Mouse (Mus musculus) brown adipose tissue, adult 24 weeks (tissue): ENCODE data around the gene Palm3. TPM values are rescaled to one million over a fixed set of nuclear protein-coding genes. Genes with fewer than 3 reads are reported as not detected.
A peak's percentile ranks its signal among the peaks of the same experiment; 100 is the strongest.

Experiments used
- H3K27ac ChIP-seq: fragments of 200-500 bp; replicated peaks from 2 replicates; pipeline ENCODE4 v1.5.1; 2012; ENCODE audit warnings: low read depth, mild to moderate bottlenecking, low read length
- H3K4me1 ChIP-seq: fragments of 200-500 bp; 2 replicates; pipeline ENCODE4 v1.6.1; 2012; ENCODE audit warnings: low read length, mixed read lengths; ENCODE audit not compliant: control insufficient read depth, insufficient read depth, insufficient read length
- H3K4me3 ChIP-seq: fragments of 200-500 bp; 2 replicates; pipeline ENCODE4 v1.5.1; 2012; ENCODE audit warnings: low read depth, mild to moderate bottlenecking, low read length, moderate library complexity; ENCODE audit not compliant: insufficient read depth
- polyA plus RNA-seq: library from polyadenylated mRNA; stranded (reverse); fragments of >200 nt; gene quantifications from 2 replicates; pipeline ENCODE4 v1.2.4, GENCODE M21; 2012; ENCODE audit not compliant: missing spikeins, insufficient read depth, insufficient read length

Palm3 gene
- polyA plus RNA-seq, 1 experiment: not detected

- peaks cover 4% of the 10 kb centered on the region; the same call in 1 of the 2 replicates for H3K4me1 ChIP-seq
- H3K27ac ChIP-seq: no peak overlapping the region
- H3K4me3 ChIP-seq: no peak overlapping the region
These were observed 6.2 kb downstream of the Palm3 start for GRCm38 (mm10) chr8:84027449-84027848.

DNA sequence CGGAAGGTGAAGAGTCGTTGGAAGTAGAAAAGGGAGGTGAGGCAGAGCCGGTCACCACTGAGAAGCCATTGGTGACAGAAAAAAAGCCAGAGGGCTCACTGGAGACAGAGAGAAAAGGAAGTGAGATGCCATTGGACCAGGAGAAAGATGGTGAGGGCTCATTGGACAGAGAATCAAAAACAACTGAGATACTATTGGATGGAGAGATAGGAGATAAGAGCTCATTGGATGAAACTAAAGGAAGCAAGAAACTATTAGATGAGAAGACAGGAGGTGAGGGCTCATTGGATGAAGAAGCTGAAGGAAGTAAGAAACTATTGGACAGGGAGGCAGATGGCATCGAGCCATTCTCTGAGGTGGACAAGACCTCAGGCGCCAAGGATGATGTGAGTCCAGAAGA lies 8.0 kb downstream of the Palm3 start:
- Histone ChIP-seq H3K27ac (no peak overlapping the region), H3K4me3 (no peak overlapping the region), H3K4me1 (no peaks in the 10 kb centered on the region)

GRCm38 (mm10) chr8:84032777-84033176 lies 11.5 kb downstream of the Palm3 start:
- Histone ChIP-seq H3K4me3 (no peak overlapping the region), H3K4me1 (no peaks in the 10 kb centered on the region), H3K27ac (no peak overlapping the region)

DNA sequence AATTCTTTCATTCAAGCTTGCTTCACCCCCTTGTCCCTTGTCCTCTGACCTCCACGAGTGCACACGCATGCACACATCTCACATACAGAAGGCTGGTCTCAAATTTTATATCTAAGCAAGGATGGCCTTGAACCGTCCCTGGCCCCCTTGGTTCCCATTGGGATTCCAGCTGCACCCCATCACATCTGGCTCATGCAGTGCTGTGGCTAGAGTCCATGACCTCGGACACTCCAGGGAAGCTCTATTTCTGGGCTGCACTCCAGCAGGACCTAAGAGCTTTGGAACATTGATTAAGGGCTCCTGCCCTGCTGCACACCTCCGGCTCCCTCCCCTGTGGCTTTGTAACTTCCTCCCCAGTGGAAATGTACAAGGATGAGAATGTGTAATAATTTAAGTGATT lies 16.7 kb downstream of the Palm3 start:
- H3K4me1 ChIP-seq: no peaks in the 10 kb centered on the region
- H3K4me3 ChIP-seq: no peak overlapping the region
- no peak overlapping the region for H3K27ac ChIP-seq

GRCm38 (mm10) chr8:84039050-84039449 lies 17.8 kb downstream of the Palm3 start:
- no peak overlapping the region for H3K4me3 ChIP-seq
- no peak overlapping the region for H3K27ac ChIP-seq
- no peaks in the 10 kb centered on the region for H3K4me1 ChIP-seq

DNA sequence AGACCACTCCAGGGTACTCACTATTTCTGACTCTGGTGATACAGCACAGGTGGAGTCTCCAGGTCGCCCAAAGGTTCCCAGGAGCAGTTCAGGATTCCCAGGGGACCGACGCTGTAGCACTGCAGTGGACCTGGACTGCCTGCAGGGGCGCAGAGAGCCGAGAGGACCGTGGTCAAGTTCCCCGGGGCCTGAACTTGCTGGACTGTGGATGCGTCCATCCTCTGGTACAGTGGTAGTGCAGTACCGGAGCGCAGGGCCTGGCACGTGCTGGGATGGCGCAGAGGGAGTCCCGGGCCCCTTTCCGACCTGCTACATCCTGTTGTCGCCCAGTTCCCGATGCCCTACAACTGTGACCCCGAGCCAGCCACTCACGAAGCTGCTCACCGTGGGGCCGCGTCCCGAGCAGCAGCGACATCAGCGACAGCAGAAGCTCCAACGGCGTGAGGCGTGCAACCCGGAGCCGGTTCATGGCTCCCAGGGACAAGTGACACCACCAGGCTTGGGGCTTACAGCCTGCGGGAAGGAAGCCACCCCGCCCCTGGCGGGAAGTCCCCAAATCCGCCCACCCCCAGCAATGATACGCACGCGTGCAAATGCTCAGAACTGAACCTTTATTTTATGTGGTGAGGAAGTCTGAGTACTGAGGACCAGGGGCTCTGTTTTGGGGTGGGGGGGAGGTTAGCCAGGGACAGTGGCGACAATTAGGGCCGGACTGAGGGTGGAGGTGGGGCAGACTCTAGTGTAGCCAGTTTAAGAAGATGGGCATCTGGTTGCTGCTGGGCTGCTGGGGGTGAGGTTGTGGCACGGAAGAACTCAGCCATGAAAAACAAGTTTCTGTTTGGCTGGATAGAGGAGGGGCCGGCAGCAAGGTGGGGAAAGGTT lies 21.0 kb downstream of the Palm3 start, which contains the start of gene Il27ra:
Gene Il27ra (minus strand): TSS at position 524 of the 882 bp plus-strand sequence.
- no peaks in the 10 kb centered on the region for H3K4me1 ChIP-seq
- 0 out of 2 replicates have a peak within 1 kb of the TSS, but pooled peaks have one; percentile 25 for H3K27ac ChIP-seq
- peak within 1 kb of the TSS; percentile 69 for H3K4me3 ChIP-seq

DNA sequence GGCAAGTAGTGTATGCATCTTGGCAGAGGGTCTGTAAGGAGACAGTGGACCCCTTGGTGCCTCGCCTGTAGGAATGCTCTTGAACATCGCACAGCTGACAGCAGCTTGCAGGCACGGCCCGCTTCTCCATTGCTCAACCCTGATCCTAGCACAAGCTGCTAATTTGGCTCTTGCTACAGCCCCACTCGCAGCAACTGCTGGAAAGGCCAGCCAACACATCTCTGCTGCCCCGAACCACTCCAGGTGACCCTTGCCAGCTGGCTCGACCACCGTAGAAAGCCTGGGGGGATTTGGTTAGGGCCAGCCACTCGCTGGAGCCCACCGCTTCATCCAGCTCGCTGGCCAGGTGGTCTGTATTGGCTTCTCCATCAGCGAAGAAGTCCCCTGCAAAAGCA lies 21.7 kb downstream of the Palm3 start:
- Histone ChIP-seq H3K4me3 (peak overlapping the region; percentile 69), H3K27ac (no peak overlapping the region)

DNA sequence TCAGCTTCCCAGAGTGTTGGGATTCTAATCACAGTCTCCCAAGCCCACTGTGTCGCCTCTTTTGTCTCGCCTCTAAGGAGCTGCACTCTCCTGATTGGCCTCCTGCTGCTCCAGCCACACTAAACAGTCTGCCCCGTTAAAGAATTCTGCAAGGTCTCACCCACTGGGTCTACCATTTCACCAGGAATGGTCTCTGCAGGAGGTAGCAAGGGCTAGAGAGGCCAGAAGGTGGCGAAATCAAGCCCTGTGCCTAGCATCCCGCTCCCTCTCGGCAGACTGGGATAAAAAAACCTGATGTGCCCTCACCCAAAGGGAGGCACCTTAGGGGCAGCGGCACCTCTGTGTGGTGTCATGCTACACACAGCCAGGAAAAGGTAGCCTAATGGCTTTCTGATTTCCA lies 22.8 kb downstream of the Palm3 start:
- Histone ChIP-seq H3K4me1 (no peaks in the 10 kb centered on the region), H3K4me3 (no peak overlapping the region), H3K27ac (no peak overlapping the region)

More for the DNA sequence above, 21.7 kb downstream of the Palm3 start:
- H3K4me1 ChIP-seq: no peaks in the 10 kb centered on the region

DNA sequence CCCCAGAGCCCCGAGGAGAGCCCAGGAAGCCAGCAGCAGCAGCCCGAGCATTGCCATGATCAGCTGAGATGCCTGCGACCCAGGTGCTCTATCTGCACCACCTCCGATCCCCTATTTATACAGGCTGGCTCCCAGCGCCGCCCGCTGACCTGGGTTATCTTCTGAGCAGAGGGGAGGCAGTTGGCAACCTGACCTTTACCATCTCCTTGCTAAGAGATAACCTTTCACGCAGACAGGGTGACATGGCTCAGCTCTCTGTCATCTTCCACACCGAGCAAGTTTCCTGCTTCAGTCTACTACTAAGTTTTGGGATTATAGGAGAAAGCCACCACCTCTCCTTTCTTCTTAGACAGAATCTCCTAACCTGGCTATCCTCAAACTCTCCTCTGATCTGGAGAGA lies 23.6 kb downstream of the Palm3 start, which contains the start of gene Rln3:
Gene Rln3 (minus strand): TSS at position 101 of the 400 bp plus-strand sequence.
- Histone ChIP-seq H3K4me1 (no peaks in the 10 kb centered on the region), H3K4me3 (no peak within 1 kb of the TSS), H3K27ac (no peak within 1 kb of the TSS)

DNA sequence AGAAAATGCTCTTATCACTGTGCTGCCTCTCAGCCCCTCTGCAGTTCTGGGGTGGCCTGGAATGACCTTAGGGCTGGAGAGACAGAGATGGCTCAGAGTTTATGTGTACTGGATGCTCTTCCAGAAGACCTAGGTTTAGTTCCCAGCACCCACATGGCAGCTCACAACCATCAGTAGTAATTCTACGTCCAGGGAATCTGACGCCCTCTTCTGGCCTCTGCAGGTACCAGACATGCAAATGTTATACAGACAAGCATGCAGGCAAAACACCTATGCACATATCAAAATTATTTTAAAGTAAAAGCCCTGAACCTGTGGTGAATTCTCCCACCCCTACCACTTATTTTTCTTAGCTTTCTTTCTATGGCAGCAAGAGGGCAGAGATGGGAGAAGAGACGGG lies 25.2 kb downstream of the Palm3 start:
- no peak overlapping the region for H3K27ac ChIP-seq
- no peaks in the 10 kb centered on the region for H3K4me1 ChIP-seq
- H3K4me3 ChIP-seq: no peak overlapping the region

GRCm38 (mm10) chr8:84048171-84048570 lies 26.9 kb downstream of the Palm3 start:
- Histone ChIP-seq H3K4me3 (no peak overlapping the region), H3K27ac (no peak overlapping the region), H3K4me1 (no peaks in the 10 kb centered on the region)

DNA sequence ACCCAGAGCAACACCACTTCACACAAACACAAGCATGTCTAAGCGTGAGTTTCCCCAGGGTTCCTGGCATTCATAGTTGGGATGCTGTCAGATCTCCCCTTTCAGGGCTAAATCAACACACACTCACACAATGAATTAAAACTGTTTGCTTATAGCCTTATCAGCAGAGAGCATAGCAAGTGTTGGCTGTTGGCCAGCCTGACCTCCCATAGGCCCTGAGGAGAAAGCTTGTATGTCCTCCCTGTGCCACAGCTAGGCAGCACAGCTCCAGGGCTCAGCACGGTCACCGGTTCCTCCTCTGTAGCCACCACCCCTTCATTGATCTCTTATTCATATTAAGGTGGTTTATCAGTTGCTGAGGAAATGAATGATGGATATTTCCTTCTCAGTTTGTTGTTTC lies 31.5 kb downstream of the Palm3 start:
- H3K27ac ChIP-seq: no peak overlapping the region
- no peak overlapping the region for H3K4me3 ChIP-seq
- no peaks in the 10 kb centered on the region for H3K4me1 ChIP-seq

DNA sequence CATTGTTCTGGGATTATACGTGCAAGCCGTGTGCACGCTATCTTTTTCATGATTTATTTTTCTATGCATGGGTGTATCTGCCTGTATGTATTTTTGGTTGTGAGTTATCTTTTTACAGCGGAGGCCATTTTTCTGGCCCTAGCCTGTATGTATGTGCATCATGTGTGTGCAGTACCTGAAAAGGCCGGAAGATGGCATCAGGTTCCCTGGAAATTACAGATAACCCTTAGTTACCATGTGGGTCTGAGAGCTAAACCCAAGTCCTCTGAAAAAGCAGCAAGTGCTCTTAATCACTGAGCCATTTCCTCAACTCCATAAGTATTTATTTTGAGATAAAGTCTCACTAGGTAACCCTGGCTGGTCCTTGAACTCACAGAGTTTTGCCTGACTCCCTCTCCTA lies 32.0 kb downstream of the Palm3 start:
- Histone ChIP-seq H3K4me1 (no peaks in the 10 kb centered on the region), H3K4me3 (no peak overlapping the region), H3K27ac (no peak overlapping the region)

- Histone ChIP-seq H3K27ac (no peak overlapping the region), H3K4me3 (no peak overlapping the region), H3K4me1 (no peaks in the 10 kb centered on the region)
These were observed 36.6 kb downstream of the Palm3 start for GRCm38 (mm10) chr8:84057827-84058226.

DNA sequence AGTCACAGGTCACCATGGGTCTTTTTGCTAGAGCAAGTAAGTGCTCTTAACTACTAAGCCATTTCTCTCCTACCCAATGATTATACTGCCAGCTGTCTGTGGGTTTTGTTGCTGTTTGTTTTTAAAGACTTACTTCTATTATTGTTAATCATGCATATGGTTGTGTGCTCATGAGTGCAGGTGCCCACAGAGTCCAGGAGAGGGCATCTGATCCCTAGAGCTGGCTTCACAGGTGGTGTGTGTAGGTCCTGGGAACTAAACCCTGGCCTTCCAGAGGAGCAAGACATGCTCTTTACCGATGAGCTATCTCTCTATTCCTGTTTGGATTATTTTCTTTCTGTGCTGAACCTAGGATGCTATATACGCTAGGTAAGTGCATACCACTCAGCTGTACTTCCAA lies 38.0 kb downstream of the Palm3 start:
- H3K4me1 ChIP-seq: no peaks in the 10 kb centered on the region
- H3K27ac ChIP-seq: no peak overlapping the region
- H3K4me3 ChIP-seq: no peak overlapping the region

- H3K27ac ChIP-seq: no peak overlapping the region
- H3K4me3 ChIP-seq: no peak overlapping the region
These were observed 39.0 kb downstream of the Palm3 start for GRCm38 (mm10) chr8:84060245-84060644.

More at GRCm38 (mm10) chr8:84060245-84060644, 39.0 kb downstream of the Palm3 start:
- H3K4me1 ChIP-seq: no peaks in the 10 kb centered on the region
